Mouse (Mus musculus) midbrain, embryonic 15.5 days (tissue): ENCODE data around the gene Arid4a. TPM values are rescaled to one million over a fixed set of nuclear protein-coding genes. Genes with fewer than 3 reads are reported as not detected.

Experiments
- ATAC-seq: fragments of 200-750 bp; cut with Nextera tagmentation; replicated peaks from 2 replicates; pipeline ENCODE4 v1.8.0; 2017; ENCODE audit warnings: moderate TSS enrichment
- H3K27ac ChIP-seq: fragments of 300-500 bp; sonication (generic); 2 replicates; pipeline ENCODE4 v1.5.1; 2015; ENCODE audit warnings: mild to moderate bottlenecking, inconsistent platforms
- H3K27me3 ChIP-seq: fragments of 300-500 bp; sonication (generic); replicated peaks from 2 replicates; pipeline ENCODE4 v1.6.1; 2015; ENCODE audit warnings: inconsistent platforms
- H3K36me3 ChIP-seq: fragments of 300-500 bp; sonication (generic); replicated peaks from 2 replicates; pipeline ENCODE4 v1.6.1; 2015; ENCODE audit warnings: inconsistent platforms
- H3K4me1 ChIP-seq: fragments of 300-500 bp; sonication (generic); 2 replicates; pipeline ENCODE4 v1.6.1; 2015; ENCODE audit warnings: inconsistent platforms
- H3K4me2 ChIP-seq: fragments of 300-500 bp; sonication (generic); 2 replicates; pipeline ENCODE4 v1.6.1; 2015; ENCODE audit warnings: inconsistent platforms, mild to moderate bottlenecking, moderate library complexity
- H3K4me3 ChIP-seq: fragments of 300-500 bp; sonication (generic); 2 replicates; pipeline ENCODE4 v1.5.1; 2015; ENCODE audit warnings: mild to moderate bottlenecking, inconsistent platforms
- H3K9ac ChIP-seq: fragments of 300-500 bp; sonication (generic); 2 replicates; pipeline ENCODE4 v1.6.1; 2015; ENCODE audit warnings: mild to moderate bottlenecking, inconsistent platforms
- H3K9me3 ChIP-seq: fragments of 300-500 bp; sonication (generic); 2 replicates; pipeline ENCODE4 v1.6.1; 2016; ENCODE audit warnings: inconsistent platforms
- WGBS: fragments of 180-500 bp; shearing (Covaris S2); methylation state at CpG from one replicate; pipeline ENCODE4 v1.1.7; 2015; ENCODE audit warnings: mixed read lengths; 5-methylcytosine and 5-hydroxymethylcytosine counted together
- polyA plus RNA-seq: library from polyadenylated mRNA; unstranded; fragments of >200 nt; fragmentation: Nextera tagmentation; extraction: Ambion mirVana; gene quantifications from 2 replicates; pipeline ENCODE4 v1.2.1, GENCODE M21; 2015

Gene Arid4a
- polyA plus RNA-seq, 1 experiment from 2014 or later: 45.3 TPM

DNA sequence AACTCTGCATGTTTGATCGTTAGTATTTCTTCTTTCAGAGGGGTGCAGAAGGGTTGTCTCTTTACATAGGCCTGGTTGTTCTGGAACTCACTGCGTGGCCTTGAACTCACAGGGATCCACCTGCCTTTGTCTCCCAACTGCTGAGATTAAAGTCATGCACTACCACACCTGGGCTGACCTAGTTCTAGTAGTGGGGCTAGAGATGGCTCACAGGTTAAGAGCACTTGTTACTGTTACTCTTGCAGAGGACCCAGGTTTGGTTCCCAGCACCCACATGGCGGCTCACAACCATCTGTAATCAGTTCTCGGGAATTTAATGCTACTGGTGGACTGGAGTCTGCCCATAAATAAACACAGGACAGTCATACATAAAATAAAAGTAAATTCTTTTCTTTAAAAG is 30.7 kb downstream of the Arid4a start:
- no peak for ATAC-seq
- 98% methylated on average over 4 of the region's 4 CpGs for WGBS

DNA sequence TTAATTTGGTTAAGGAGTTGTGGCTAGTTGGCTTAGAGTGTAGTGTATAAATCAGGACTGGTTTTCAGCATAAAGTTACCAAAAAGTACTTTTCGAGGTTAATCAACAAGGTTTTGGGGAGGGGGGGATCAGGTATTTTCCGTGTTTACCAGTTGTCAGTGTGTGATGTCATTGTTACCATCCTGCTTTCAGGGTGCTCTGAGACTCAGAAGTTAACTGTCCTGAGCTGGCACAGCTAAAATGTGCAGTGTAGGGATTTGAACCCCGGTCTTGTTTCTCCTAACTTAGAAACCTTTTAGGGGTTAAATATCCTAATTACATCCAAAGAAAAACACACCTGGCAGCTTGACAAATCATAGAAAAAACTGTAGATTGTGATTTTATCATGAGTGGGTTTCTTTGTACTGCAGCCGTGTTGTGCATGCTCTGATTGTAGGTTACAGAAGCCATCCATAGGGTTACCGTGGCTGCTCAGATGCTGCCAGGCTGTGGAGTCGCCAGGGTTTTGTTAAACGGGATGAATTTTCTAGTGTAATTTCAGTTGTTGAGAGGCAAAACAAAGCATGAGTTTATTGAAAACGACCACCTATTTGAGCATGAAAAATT is 31.8 kb downstream of the Arid4a start:
- H3K4me3 ChIP-seq: peak overlapping the region; percentile 49
- peaks cover 7% of the 10 kb centered on the region for H3K36me3 ChIP-seq
- ATAC-seq: peak; percentile 68
- 33% methylated on average over 8 of the region's 8 CpGs for WGBS
- H3K27me3 ChIP-seq: no peaks in the 10 kb centered on the region
- no peaks in the 10 kb centered on the region for H3K9me3 ChIP-seq
- peak overlapping the region; percentile 59 for H3K9ac ChIP-seq
- peak overlapping the region; percentile 65 for H3K4me2 ChIP-seq
- H3K27ac ChIP-seq: peak overlapping the region; percentile 93
- H3K4me1 ChIP-seq: peaks cover 31% of the 10 kb centered on the region

More for the DNA sequence above, 30.7 kb downstream of the Arid4a start:
- peak overlapping the region; percentile 93 for H3K27ac ChIP-seq
- no peak overlapping the region for H3K4me3 ChIP-seq
- H3K4me1 ChIP-seq: peaks cover 22% of the 10 kb centered on the region
- peaks cover 7% of the 10 kb centered on the region for H3K36me3 ChIP-seq
- H3K27me3 ChIP-seq: no peaks in the 10 kb centered on the region
- no peaks in the 10 kb centered on the region for H3K9me3 ChIP-seq
- no peak overlapping the region for H3K4me2 ChIP-seq
- no peak overlapping the region for H3K9ac ChIP-seq

DNA sequence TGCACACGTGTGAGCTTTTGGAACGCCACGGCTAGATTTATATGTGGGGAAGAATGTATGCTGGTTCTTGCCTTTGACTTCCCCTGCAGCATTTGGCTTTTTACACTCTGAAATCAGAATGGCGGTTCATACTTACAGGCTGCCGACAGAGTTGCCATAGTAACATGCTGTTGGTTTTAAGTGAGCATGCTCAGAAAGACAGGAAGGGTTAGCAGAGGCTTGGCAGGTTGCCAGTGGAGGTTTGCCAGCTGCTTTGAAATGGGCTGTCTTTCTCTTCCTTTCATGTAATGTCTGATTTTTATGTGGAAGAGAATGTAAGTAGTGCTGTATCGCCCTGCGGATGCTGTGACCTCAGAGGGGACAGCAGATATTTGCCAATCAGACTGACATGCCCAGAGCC is 32.3 kb downstream of the Arid4a start:
- WGBS: 2% methylated on average over 7 of the region's 7 CpGs
- H3K36me3 ChIP-seq: peaks cover 7% of the 10 kb centered on the region
- H3K9ac ChIP-seq: peak overlapping the region; percentile 59
- no peaks in the 10 kb centered on the region for H3K9me3 ChIP-seq
- H3K4me1 ChIP-seq: peaks cover 36% of the 10 kb centered on the region
- H3K27ac ChIP-seq: peak overlapping the region; percentile 93
- no peaks in the 10 kb centered on the region for H3K27me3 ChIP-seq
- peak; percentile 93 for ATAC-seq
- H3K4me2 ChIP-seq: peak overlapping the region; percentile 65
- H3K4me3 ChIP-seq: peak overlapping the region; percentile 49

DNA sequence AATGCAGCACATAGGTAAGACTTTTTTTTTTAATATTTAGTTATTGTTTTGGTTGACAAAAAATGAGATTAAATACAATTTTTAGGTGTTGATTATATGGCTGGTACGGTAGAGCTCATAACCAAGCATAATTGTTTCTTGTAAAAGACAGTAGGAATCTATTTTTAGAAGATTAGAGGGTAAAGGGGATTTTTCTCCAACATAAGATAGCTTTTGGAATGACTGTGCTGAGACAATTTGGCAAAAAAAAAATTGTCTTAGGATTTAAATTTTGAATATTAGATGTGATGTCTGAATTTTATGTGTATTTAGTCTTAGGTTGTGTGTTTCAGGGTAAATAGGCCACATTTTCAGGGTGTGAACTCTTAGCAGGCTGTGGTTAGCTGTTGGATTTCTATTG is 32.8 kb downstream of the Arid4a start:
- 26% methylated on average over 1 of the region's 1 CpGs for WGBS
- peak overlapping the region; percentile 93 for H3K27ac ChIP-seq
- no peaks in the 10 kb centered on the region for H3K9me3 ChIP-seq

DNA sequence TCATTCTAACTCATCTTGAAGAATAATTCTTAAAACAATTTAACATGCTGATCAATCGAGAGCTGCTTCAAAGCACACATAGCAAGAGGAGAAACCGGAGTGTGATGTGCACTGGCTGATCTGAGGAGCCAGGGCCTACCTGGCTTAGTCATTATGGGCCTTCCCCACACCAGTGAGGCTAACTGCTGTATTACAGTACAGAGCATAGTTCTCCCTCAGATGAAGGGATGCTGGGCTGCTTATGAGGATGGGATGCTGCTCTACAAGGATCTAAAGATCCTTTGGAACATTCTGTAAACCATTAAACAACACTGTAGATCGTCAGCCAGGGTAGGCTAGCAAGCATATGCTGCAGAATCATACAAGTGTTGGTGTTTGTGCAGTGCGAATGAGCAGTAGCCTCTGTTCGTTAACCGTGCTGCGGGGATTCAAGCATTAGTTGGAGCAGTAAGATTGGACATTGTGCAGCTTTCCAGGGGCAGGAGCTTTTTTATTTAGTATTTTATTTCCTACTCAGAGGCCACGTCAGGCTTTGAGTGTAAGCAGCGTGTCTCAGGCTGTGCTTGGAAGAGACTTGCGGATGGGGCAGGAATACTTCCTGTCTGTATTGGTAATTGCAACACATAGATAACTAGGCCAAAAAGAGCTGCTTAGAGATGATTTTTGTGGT is 33.9 kb downstream of the Arid4a start:
- H3K4me1 ChIP-seq: peaks cover 36% of the 10 kb centered on the region
- H3K4me2 ChIP-seq: peak overlapping the region; percentile 65
- H3K4me3 ChIP-seq: peak overlapping the region; percentile 49
- no peaks in the 10 kb centered on the region for H3K9me3 ChIP-seq
- H3K27me3 ChIP-seq: no peaks in the 10 kb centered on the region
- H3K27ac ChIP-seq: peak overlapping the region; percentile 93
- no peak for ATAC-seq
- H3K36me3 ChIP-seq: peaks cover 7% of the 10 kb centered on the region
- WGBS: 69% methylated on average over 10 of the region's 10 CpGs
- peak overlapping the region; percentile 43 for H3K9ac ChIP-seq

More for the DNA sequence above, 32.8 kb downstream of the Arid4a start:
- Histone ChIP-seq H3K9ac (peak overlapping the region; percentile 59), H3K4me2 (peak overlapping the region; percentile 65), H3K4me1 (peaks cover 36% of the 10 kb centered on the region), H3K4me3 (peak overlapping the region; percentile 49), H3K36me3 (peaks cover 7% of the 10 kb centered on the region), H3K27me3 (no peaks in the 10 kb centered on the region)
- no peak for ATAC-seq

DNA sequence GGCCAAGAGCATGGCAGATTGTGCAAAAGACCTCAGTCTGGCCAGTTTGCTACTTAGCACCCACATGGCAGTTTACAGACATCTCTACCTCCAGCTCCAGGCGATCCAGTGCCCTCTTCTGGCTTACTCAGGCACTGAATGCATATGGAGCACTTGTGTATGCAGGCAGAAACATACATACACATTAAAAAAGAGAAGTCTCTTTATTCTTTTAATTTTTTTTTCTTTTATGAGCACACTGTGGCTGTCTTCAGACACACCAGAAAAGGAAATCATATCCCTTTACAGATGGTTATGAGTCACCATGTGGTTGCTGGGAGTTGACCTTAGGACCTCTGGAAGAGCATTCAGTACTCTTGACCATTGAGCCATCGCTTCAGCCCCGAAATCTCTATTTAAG is 35.3 kb downstream of the Arid4a start:
- Histone ChIP-seq H3K27ac (no peak overlapping the region), H3K9me3 (no peaks in the 10 kb centered on the region), H3K9ac (no peak overlapping the region), H3K4me2 (peak overlapping the region; percentile 18), H3K36me3 (peaks cover 6% of the 10 kb centered on the region), H3K4me3 (no peak overlapping the region), H3K4me1 (peaks cover 36% of the 10 kb centered on the region), H3K27me3 (no peaks in the 10 kb centered on the region)
- ATAC-seq: no peak
- WGBS: 75% methylated on average over 3 of the region's 3 CpGs

DNA sequence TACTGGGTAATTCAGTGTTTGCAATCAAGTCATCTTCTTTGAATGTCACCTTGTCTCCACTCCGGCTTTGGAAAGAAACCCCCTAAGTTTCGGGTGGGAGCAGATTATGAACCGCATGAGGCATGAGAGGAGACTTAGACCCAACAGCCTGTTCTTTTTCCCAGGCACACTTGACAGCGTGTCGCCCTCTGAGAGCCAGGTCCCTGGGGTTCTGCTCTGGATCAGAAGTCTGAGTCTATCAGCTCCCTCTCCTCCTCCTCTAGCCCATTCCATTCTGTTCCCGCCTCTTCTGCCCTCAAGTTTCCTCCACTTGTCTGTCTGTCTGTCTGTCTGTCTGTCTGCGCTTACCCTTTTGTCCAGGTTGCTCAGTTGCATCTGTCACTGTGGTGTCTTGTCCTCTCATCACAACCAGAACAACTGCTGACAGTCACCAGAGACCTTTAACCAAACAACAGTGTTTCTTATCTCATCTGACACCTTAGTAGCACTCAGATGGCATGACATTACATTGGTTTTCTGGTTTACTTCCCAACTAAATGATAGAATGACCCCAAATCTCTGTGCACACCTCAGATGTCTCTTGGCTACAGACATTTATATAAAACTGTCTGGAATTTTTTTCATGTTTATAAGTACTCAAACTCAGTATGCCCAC is 36.7 kb downstream of the Arid4a start:
- Histone ChIP-seq H3K27me3 (no peaks in the 10 kb centered on the region), H3K9me3 (no peaks in the 10 kb centered on the region), H3K4me3 (no peak overlapping the region), H3K9ac (no peak overlapping the region), H3K4me2 (no peak overlapping the region), H3K36me3 (no peaks in the 10 kb centered on the region), H3K27ac (no peak overlapping the region), H3K4me1 (peaks cover 29% of the 10 kb centered on the region)
- ATAC-seq: no peak
- 89% methylated on average over 7 of the region's 7 CpGs for WGBS

DNA sequence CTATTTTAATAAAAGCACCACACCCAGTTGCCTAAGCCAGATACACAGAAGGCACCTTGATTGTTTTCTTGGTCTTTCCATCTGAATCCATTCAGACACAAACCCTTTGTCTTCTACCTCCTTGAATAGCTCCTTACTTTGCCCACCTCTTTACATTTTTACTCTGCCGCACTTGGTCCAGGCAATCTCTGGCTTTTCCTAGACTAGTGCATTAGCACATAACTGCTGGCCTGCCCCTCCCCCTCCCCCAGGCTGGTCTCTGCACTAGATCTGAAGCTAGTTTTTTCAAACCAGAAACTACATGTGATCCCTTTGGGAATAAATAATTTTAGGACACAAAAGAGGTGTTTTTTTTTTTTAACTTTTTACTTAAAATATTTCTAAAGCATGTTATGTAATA is 37.2 kb downstream of the Arid4a start:
- Histone ChIP-seq H3K4me3 (no peak overlapping the region), H3K9me3 (no peaks in the 10 kb centered on the region), H3K36me3 (0 out of 2 replicates have a peak, but pooled peaks cover 2% of the 10 kb centered on the region), H3K27me3 (no peaks in the 10 kb centered on the region), H3K27ac (no peak overlapping the region), H3K4me1 (peaks cover 26% of the 10 kb centered on the region), H3K9ac (no peak overlapping the region), H3K4me2 (no peak overlapping the region)
- WGBS: 74% methylated on average over 1 of the region's 1 CpGs
- ATAC-seq: no peak

DNA sequence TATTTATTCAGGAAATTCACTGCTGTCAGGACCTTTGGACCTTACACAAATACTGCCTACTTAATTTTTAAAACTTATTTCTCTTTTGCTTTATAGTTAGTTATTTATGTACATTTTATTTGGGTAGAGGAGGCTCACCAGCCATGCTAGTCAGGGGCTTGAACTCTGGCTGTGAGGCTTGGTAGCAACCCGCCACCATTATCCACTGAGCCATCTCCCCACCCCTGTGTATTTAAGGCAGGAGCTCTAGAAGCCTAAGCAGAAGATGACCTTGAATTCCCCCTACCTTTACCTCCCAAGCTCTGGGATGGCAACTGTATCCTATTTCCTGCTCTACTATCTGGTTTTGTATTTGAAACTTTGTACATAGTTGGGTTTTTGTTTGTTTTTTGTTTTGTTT is 37.7 kb downstream of the Arid4a start:
- 93% methylated on average over 1 of the region's 1 CpGs for WGBS
- Histone ChIP-seq H3K27ac (no peak overlapping the region), H3K27me3 (no peaks in the 10 kb centered on the region)

DNA sequence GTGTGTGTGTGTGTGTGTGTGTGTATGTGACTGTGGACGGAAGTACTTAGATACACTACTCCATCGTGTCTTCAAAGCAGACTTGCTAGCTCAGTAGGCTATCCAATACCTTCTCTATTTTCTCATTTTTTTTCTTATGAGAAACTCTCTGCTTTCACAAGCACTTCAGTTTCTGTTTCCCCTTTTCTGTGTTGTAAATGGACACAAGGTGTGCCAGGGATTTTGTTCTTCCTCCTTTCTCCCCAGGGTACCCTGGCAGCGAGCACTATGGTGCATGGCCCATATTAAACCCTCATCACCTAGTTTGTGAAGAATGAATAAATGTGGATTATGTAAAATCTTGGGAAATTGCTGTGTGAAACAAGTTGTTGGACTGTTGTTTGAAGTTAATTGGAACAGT is 39.7 kb downstream of the Arid4a start:
- Histone ChIP-seq H3K4me1 (peaks cover 19% of the 10 kb centered on the region), H3K9ac (no peak overlapping the region), H3K27ac (no peak overlapping the region), H3K4me3 (no peak overlapping the region), H3K4me2 (no peak overlapping the region), H3K36me3 (0 out of 2 replicates have a peak, but pooled peaks cover 2% of the 10 kb centered on the region), H3K27me3 (no peaks in the 10 kb centered on the region), H3K9me3 (no peaks in the 10 kb centered on the region)
- WGBS: 85% methylated on average over 3 of the region's 3 CpGs
- no peak for ATAC-seq

More for the DNA sequence above, 37.7 kb downstream of the Arid4a start:
- H3K4me2 ChIP-seq: no peak overlapping the region
- no peak overlapping the region for H3K4me3 ChIP-seq
- peaks cover 26% of the 10 kb centered on the region for H3K4me1 ChIP-seq
- H3K9me3 ChIP-seq: no peaks in the 10 kb centered on the region
- H3K36me3 ChIP-seq: 0 out of 2 replicates have a peak, but pooled peaks cover 2% of the 10 kb centered on the region
- no peak overlapping the region for H3K9ac ChIP-seq
- ATAC-seq: no peak

DNA sequence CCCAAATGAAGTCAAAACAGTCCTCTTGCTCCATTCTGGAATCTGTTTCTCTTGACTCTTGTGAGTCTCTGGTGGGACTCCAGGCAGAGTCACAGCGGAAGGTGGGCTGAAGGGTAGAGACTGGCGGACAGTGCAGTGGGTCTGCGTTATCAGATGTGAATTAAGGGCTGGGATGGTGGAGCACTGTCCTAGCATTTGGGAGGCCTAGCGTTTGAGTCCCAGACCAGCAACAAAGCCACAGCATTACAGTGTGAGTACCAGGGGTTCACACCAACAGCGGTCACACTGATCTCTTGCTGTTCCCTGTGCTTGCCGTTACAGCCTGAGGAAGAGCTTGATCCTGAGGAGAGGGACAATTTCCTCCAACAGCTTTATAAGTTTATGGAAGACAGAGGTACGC is 44.0 kb downstream of the Arid4a start:
- no peak for ATAC-seq
- H3K27me3 ChIP-seq: no peaks in the 10 kb centered on the region
- H3K27ac ChIP-seq: no peak overlapping the region
- H3K4me3 ChIP-seq: no peak overlapping the region
- WGBS: 94% methylated on average over 7 of the region's 7 CpGs
- no peaks in the 10 kb centered on the region for H3K9me3 ChIP-seq
- no peak overlapping the region for H3K9ac ChIP-seq
- H3K4me1 ChIP-seq: no peaks in the 10 kb centered on the region
- no peak overlapping the region for H3K4me2 ChIP-seq
- H3K36me3 ChIP-seq: peaks cover 14% of the 10 kb centered on the region

DNA sequence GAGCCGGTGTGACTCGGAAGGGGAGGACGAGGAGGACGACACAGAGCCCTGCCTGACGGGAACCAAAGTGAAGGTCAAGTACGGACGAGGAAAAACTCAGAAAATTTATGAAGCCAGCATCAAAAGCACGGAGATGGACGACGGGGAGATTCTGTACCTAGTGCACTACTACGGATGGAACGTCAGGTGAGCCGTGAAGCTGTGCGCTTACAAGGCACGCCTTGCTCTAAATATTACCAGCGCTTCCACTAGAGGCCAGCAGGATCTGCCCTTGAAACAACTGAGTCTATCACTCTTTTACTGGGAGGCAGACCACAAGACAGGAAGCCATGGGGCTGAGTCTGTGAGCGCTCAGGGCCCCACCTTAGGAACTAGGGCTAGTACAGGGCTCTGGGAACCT is 54.1 kb downstream of the Arid4a start:
- H3K9me3 ChIP-seq: no peaks in the 10 kb centered on the region
- H3K27me3 ChIP-seq: no peaks in the 10 kb centered on the region
- WGBS: 94% methylated on average over 17 of the region's 17 CpGs
- H3K9ac ChIP-seq: no peak overlapping the region
- ATAC-seq: no peak
- H3K36me3 ChIP-seq: peaks cover 61% of the 10 kb centered on the region
- no peak overlapping the region for H3K4me3 ChIP-seq
- no peak overlapping the region for H3K4me2 ChIP-seq
- no peak overlapping the region for H3K27ac ChIP-seq
- no peaks in the 10 kb centered on the region for H3K4me1 ChIP-seq
